Mouse (Mus musculus): Measurements from ENCODE around the gene 2510039O18Rik. TPM values are rescaled to one million over a fixed set of nuclear protein-coding genes. Genes with fewer than 3 reads are reported as not detected.

The 2510039O18Rik gene
- polyA plus RNA-seq, 1 experiment from 2014 or later = 13.3 TPM

GRCm38 (mm10) chr4:147963623-147964022 lies 22.9 kb downstream of the 2510039O18Rik start:
- no peaks in the 10 kb centered on the region for H3K4me1 ChIP-seq (replicated peaks; ENCODE audit: control insufficient read depth, insufficient read depth)
- H3K36me3 ChIP-seq (ENCODE audit: control insufficient read depth, insufficient read depth, low read length) = no peaks in the 10 kb centered on the region
- H3K4me3 ChIP-seq (ENCODE audit: low read depth, low read length) = no peak overlapping the region
- 87% methylated on average over 15 of the region's 15 CpGs for WGBS
- H3K27me3 ChIP-seq (ENCODE audit: control insufficient read depth, insufficient read depth, low read length) = no peaks in the 10 kb centered on the region
- no peak overlapping the region for H3K27ac ChIP-seq (replicated peaks)
- H3K9ac ChIP-seq (ENCODE audit: low read length) = no peak overlapping the region
- DNase-seq (ENCODE audit: low spot score) (no peak), ATAC-seq (ENCODE audit: low FRiP score, low TSS enrichment) (no peak)
- no peak overlapping the region for H3K4me2 ChIP-seq (replicated peaks; ENCODE audit: low read depth)
- TF ChIP-seq EP300 (optimal IDR thresholded peaks at IDR 0.05) (no peak), CTCF (IDR thresholded peaks at IDR 0.05; ENCODE audit: low read depth) (no peak)
- no peaks in the 10 kb centered on the region for H3K9me3 ChIP-seq (ENCODE audit: control insufficient read depth, low read length)

GRCm38 (mm10) chr4:147965712-147966111 lies 25.0 kb downstream of the 2510039O18Rik start:
- Histone ChIP-seq H3K4me1 (replicated peaks; ENCODE audit: control insufficient read depth, insufficient read depth) (no peaks in the 10 kb centered on the region), H3K4me2 (replicated peaks; ENCODE audit: low read depth) (no peak overlapping the region), H3K27me3 (ENCODE audit: control insufficient read depth, insufficient read depth, low read length) (no peaks in the 10 kb centered on the region), H3K27ac (replicated peaks) (no peak overlapping the region), H3K9me3 (ENCODE audit: control insufficient read depth, low read length) (no peaks in the 10 kb centered on the region), H3K36me3 (ENCODE audit: control insufficient read depth, insufficient read depth, low read length) (no peaks in the 10 kb centered on the region), H3K9ac (ENCODE audit: low read length) (no peak overlapping the region), H3K4me3 (ENCODE audit: low read depth, low read length) (no peak overlapping the region)
- TF ChIP-seq CTCF (IDR thresholded peaks at IDR 0.05; ENCODE audit: low read depth) (no peak), EP300 (optimal IDR thresholded peaks at IDR 0.05) (no peak)
- 54% methylated on average over 7 of the region's 7 CpGs for WGBS
- no peak for DNase-seq (ENCODE audit: low spot score)
- ATAC-seq (ENCODE audit: low FRiP score, low TSS enrichment) = no peak

- ATAC-seq (ENCODE audit: low FRiP score, low TSS enrichment) (no peak), DNase-seq (ENCODE audit: low spot score) (no peak)
- H3K27me3 ChIP-seq (ENCODE audit: control insufficient read depth, insufficient read depth, low read length) = no peaks in the 10 kb centered on the region
- TF ChIP-seq EP300 (optimal IDR thresholded peaks at IDR 0.05) (no peak), CTCF (IDR thresholded peaks at IDR 0.05; ENCODE audit: low read depth) (no peak)
- no peaks in the 10 kb centered on the region for H3K36me3 ChIP-seq (ENCODE audit: control insufficient read depth, insufficient read depth, low read length)
- no peak overlapping the region for H3K4me3 ChIP-seq (ENCODE audit: low read depth, low read length)
- no peak overlapping the region for H3K4me2 ChIP-seq (replicated peaks; ENCODE audit: low read depth)
- H3K9me3 ChIP-seq (ENCODE audit: control insufficient read depth, low read length) = no peaks in the 10 kb centered on the region
- WGBS = 83% methylated on average over 2 of the region's 2 CpGs
- H3K9ac ChIP-seq (ENCODE audit: low read length) = no peak overlapping the region
- H3K4me1 ChIP-seq (replicated peaks; ENCODE audit: control insufficient read depth, insufficient read depth) = no peaks in the 10 kb centered on the region
- H3K27ac ChIP-seq (replicated peaks) = no peak overlapping the region
Observed at GRCm38 (mm10) chr4:147968816-147969215, 28.1 kb downstream of the 2510039O18Rik start.

- H3K27ac ChIP-seq (replicated peaks) = no peak overlapping the region
- no peak overlapping the region for H3K4me3 ChIP-seq (ENCODE audit: low read depth, low read length)
- no peak overlapping the region for H3K9ac ChIP-seq (ENCODE audit: low read length)
- no peak for ATAC-seq (ENCODE audit: low FRiP score, low TSS enrichment)
- no peaks in the 10 kb centered on the region for H3K36me3 ChIP-seq (ENCODE audit: control insufficient read depth, insufficient read depth, low read length)
- WGBS = 36% methylated on average over 9 of the region's 9 CpGs
- no peaks in the 10 kb centered on the region for H3K4me1 ChIP-seq (replicated peaks; ENCODE audit: control insufficient read depth, insufficient read depth)
- no peak for TF ChIP-seq EP300 (optimal IDR thresholded peaks at IDR 0.05)
- TF ChIP-seq CTCF (IDR thresholded peaks at IDR 0.05; ENCODE audit: low read depth) = no peak
- H3K4me2 ChIP-seq (replicated peaks; ENCODE audit: low read depth) = no peak overlapping the region
- H3K27me3 ChIP-seq (ENCODE audit: control insufficient read depth, insufficient read depth, low read length) = no peaks in the 10 kb centered on the region
- no peaks in the 10 kb centered on the region for H3K9me3 ChIP-seq (ENCODE audit: control insufficient read depth, low read length)
- DNase-seq (ENCODE audit: low spot score) = no peak
Observed at GRCm38 (mm10) chr4:147969337-147969736, 28.6 kb downstream of the 2510039O18Rik start.

- no peak overlapping the region for H3K4me3 ChIP-seq (ENCODE audit: low read depth, low read length)
- H3K36me3 ChIP-seq (ENCODE audit: control insufficient read depth, insufficient read depth, low read length) = no peaks in the 10 kb centered on the region
- no peaks in the 10 kb centered on the region for H3K4me1 ChIP-seq (replicated peaks; ENCODE audit: control insufficient read depth, insufficient read depth)
- no peak overlapping the region for H3K4me2 ChIP-seq (replicated peaks; ENCODE audit: low read depth)
- no peak overlapping the region for H3K27ac ChIP-seq (replicated peaks)
- H3K9ac ChIP-seq (ENCODE audit: low read length) = no peak overlapping the region
- H3K27me3 ChIP-seq (ENCODE audit: control insufficient read depth, insufficient read depth, low read length) = no peaks in the 10 kb centered on the region
- DNase-seq (ENCODE audit: low spot score) = no peak
- 76% methylated on average over 3 of the region's 3 CpGs for WGBS
- H3K9me3 ChIP-seq (ENCODE audit: control insufficient read depth, low read length) = no peaks in the 10 kb centered on the region; the same call in 1 of the 2 replicates
- no peak for ATAC-seq (ENCODE audit: low FRiP score, low TSS enrichment)
- TF ChIP-seq CTCF (IDR thresholded peaks at IDR 0.05; ENCODE audit: low read depth) (no peak), EP300 (optimal IDR thresholded peaks at IDR 0.05) (no peak)
Observed at GRCm38 (mm10) chr4:147976237-147976636, 35.5 kb downstream of the 2510039O18Rik start.

- H3K9ac ChIP-seq (ENCODE audit: low read length) = no peak overlapping the region
- ATAC-seq (ENCODE audit: low FRiP score, low TSS enrichment) = no peak
- H3K27ac ChIP-seq (replicated peaks) = no peak overlapping the region
- no peaks in the 10 kb centered on the region; the same call in 1 of the 2 replicates for H3K9me3 ChIP-seq (ENCODE audit: control insufficient read depth, low read length)
- no peak for TF ChIP-seq EP300 (optimal IDR thresholded peaks at IDR 0.05)
- no peak for TF ChIP-seq CTCF (IDR thresholded peaks at IDR 0.05; ENCODE audit: low read depth)
- WGBS = 77% methylated on average over 4 of the region's 4 CpGs
- no peaks in the 10 kb centered on the region for H3K36me3 ChIP-seq (ENCODE audit: control insufficient read depth, insufficient read depth, low read length)
- DNase-seq (ENCODE audit: low spot score) = no peak
- H3K4me3 ChIP-seq (ENCODE audit: low read depth, low read length) = no peak overlapping the region
- H3K27me3 ChIP-seq (ENCODE audit: control insufficient read depth, insufficient read depth, low read length) = no peaks in the 10 kb centered on the region
- H3K4me1 ChIP-seq (replicated peaks; ENCODE audit: control insufficient read depth, insufficient read depth) = no peaks in the 10 kb centered on the region
- no peak overlapping the region for H3K4me2 ChIP-seq (replicated peaks; ENCODE audit: low read depth)
Observed at GRCm38 (mm10) chr4:147977726-147978125, 37.0 kb downstream of the 2510039O18Rik start.
